Mouse (Mus musculus) ovary, postnatal 36 days (tissue): ENCODE data around the gene Cd19.
A peak's percentile ranks its signal among the peaks of the same experiment; 100 is the strongest.

Experiments used
- DNase-seq: peaks from one replicate; pipeline ENCODE4 v3.0.0; 2022; ENCODE audit warnings: low spot score, mixed read lengths

Gene Cd19

DNA sequence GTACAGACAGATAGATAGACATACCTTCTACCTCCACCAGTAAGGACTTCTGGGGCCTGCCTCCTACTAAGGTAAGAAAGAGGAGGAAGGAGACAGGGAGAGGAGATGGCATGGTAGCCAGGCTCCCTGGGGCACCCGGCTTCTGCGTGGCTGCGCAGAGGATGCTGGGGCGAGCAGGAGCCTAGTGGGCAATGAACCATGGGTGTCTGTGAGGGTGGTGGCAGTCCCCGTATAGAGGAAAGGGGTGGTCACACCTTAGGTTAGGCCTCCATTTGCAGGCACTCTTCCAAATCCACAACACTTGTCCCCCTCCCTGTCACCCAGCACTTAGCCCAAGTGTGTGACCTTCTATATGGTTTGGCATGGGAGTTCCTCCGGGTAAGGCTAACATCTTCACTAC, at the start of gene Cd19:
Cd19 (minus strand) TSS at position 165 of the 400 bp plus-strand sequence.
- no peak for DNase-seq

DNA sequence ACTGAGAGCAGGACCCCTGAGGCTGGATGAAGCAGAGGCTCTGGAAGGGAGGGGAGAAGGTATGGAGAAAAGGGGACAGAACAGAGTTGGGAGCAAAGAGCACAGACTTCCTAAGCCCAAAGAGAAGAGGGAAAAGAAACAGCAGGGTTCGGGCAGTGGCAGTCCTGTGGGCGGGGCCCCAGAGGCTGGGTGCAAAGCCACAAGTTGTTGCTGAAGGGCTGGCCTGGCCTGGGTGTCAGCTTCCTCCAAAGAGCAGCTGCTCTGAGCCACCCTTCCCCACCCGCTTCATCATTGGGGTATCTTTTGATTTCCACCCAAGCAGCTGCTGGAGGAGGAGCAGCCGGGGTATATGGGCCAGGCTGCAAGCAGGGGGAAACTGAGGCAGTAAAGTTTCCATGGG, 49.4 kb upstream of the Cd19 start:
- DNase-seq, result no peak

DNA sequence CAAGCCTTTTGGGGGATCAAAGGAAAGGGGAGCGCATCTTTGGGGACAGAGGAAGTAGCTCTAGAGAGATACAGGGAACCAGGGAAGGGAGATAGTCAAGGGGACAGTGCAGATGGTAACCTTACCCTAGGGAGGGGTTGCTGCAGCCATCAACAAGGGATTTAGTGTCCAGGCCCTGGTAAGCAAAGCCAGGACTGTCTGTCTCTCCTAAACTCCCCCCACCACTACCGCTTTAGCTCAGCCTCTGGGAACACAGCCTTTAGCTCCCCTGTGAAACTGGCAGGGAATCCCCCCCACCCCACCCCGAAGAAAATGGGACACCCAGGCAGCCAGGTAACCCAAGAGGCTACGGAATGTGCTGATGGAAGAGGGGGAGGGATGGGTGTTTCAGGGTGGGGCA, 48.9 kb upstream of the Cd19 start:
- no peak for DNase-seq

DNA sequence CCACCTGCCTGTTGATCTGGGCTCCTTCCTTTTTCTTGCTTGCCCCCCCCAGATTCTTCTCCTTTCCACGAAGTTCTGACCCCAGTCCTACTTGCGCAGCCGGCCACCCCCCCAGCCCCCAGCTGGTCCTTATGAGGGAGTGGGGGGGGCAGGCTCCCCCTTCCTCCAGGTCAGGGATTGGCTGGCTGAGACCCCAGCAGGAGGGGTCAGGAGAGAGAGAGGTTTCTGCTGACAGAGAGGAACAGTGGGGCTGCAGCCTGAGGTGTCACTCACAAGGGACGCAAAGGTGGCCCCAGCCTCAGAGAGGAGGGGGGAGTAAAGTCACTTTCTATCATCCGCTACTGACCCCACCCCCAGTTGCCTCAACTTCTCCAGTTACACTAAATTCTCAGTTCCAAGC, 48.3 kb upstream of the Cd19 start, which contains the start of gene Atp2a1:
Atp2a1 (minus strand) TSS at position 105 of the 400 bp plus-strand sequence.
- no peak for DNase-seq

DNA sequence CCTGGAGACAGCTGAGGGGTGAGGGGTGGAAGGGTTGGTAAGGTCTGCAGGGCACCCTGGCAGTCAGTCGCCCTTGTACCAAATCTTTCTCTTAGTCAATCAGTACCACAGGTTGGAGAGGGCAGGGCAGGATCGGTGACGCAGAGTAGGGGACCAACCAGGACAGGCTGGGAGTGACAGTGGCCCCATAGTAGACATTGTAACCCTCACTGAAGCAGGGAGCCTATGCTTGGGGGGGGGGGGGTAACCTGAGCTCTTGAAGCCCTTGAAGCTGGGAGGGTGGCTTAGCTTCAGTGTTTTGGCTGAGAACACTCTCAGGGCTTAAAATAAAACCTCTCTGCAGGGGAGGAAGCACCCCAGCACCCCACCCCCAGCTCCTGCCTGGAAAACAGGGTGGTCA, 46.9 kb upstream of the Cd19 start:
- no peak for DNase-seq

DNA sequence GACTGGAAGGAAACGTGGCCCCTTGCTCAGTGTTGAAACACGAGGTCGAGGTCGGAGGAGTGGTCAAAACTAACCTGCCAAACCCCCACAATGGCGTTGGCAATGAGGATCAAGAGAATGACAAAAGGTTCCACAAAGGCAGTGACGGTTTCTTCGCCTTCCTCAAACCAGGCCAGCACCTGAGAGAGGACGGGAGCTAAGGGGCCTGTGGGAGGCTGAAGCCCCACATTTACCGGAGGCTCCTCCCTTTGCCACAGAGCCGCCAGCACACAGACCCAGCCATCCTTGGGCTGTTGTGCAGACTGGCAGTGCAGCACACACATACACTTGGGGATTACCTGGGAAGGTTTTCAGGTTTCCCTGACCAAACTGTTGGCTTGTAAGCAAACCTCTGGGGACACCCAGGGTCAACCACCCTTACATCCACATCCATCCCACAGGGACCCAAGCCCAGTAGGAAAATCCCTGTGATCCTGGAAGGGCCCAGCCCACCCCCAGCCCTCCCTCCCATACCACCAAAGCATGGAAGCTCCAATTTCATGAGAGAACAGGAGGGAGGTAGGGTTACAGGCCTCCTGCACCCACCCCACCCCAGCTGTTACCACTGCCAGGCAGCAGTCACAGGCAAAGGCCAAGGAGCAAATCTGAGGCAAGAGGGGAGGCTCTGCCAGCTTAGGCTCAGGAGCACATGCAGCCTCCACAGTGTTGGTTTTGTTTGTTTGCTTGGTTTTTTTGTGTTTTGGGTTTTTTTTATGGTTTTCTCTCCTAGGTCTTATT, 46.1 kb upstream of the Cd19 start:
- DNase-seq, result no peak

DNA sequence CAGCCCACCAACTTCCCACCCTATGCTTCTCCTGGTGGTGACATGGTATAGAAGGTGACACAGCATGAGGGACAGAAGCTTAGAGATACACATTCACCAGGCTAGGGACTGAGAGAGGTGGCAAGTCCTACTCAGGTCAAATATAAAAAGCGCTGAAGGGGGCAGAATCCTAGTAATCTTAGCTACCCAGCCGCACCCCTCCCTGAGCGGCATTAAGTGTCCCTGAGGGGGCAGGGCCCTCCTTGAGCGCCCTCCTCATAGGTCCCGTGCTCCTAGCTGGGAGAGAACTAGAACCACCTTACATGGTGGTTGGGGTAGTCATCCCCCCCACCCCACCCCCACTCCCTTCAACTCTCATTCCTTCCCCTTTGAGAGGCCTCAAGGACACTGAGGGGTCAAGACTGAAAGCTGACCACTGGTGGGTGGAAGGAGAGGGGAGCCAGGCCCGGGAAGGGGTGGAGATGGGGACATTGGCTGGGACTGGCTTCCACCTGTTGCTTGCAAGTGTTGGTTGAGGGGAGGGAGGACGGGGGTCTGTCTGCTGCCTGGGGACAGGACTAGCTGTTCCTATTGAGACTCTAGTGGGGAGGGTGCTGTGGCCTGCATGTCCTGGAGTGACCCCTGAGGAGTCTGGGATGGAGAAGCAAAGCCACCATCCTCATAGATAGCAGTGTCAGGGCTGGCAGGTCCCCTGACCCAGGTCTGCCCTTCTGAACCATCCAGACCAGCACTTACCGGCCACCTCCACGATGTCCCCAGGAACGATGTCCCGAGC, 44.3 kb upstream of the Cd19 start:
- no peak for DNase-seq

DNA sequence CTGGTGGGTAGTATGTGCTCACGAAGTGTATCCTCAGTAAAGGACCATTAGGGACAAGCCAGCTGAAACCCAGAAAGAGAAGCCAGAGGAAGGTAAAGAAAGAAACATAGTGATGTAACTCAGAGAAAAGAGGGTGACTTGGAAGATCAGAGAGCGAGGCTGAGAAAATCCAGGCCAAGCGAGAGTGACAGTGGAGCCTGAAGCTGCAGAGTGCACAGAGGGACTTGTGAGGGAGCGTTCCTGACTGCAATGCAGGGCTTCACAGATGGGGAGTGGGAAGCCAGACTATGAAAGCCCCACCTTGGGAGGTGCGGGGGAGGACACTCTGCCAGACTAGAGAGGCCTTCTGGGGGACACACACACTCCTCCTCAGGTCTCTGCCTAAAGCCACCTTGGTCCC, 43.5 kb upstream of the Cd19 start:
- no peak for DNase-seq

DNA sequence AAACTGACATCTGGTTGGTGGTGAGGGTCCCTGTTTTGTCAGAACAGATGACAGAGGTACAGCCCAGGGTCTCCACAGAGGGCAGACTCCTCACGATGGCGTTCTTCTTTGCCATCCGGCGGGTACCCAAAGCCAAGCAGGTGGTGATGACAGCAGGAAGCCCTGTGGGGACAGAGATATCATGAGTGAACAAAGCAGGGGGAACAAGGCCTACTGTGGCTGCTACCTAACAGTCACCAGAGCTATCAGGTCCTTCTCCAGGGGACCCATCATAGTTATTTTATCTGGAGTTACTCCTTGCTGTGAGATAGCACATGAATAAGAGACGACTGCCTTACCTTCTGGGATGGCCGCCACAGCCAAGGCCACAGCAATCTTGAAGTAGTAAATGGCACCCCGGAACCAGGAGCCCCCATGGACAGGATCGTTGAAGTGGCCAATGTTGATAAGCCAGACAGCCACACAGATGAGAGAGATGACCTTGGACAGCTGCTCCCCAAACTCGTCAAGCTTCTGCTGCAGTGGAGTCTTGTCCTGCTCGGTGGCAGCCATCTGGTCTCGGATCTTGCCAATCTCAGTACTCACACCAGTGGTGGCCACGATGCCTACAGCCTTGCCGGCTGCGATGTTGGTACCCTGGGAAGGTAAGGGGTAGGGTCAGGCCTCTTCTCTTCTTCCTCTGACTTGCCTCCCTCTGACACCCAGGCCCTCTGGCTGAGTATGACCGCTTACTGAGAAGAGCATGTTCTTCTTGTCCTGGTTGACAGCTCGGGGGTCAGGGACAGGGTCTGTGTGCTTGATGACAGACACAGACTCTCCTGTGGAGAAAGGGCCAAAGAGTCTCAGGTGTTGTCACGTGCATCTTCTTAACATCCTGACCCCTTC, 41.9 kb upstream of the Cd19 start:
- no peak for DNase-seq

DNA sequence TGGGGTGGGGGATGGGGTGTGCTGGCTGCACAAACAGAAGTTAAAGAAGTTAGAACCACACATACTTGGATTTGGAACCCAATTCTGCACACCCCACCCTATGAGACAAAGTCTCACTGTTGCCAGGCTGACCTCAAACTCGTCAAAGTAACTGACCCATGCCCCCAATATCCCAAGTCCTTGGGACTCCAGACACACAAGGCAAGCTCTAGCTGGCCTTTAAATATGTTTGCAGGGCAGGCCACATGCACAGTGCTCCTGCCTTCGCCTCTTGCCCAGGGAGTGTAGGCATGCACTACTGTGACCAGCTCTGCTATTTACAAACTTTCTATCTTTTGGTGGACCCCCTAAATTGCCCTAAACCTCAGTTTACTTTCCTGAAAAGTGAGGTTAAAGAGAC, 40.6 kb upstream of the Cd19 start:
- DNase-seq, result no peak

DNA sequence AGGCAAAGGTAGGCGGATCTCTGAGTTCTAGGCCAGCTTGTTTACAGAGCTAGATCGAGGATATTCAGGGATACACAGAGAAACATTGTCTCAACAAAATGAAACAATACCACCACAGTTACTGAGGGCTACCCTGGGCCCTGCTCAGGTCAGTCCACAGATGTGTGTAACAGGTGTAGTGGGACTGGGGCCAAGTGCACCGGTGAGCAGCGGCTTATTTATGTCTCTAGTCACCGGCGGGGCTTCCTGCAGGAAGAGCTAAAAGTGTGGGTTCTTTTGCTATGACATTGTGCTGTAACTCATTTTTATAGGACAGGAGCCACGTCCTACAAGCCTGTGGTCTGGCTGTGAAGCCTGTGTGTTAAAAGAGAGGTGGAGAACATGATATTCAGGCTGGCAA, 39.2 kb upstream of the Cd19 start:
- no peak for DNase-seq

DNA sequence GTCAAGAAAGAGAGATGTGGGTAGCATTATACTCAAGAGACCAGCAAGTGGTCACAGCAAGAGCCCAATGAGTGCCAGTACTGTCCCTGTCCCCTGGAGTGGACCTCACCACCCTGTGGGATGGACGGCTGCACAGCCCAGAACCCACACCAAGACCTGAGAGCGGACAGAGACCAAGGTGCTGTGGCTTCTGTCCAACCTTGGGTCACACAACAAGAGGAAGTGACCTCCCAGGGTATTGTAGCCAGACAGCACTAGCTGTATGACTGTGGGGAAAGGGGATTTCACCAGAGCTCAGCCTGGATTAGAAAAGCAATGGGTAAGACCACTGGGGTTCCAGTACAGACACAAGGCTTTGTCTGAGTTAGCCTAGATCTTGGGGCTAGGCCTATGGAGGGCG, 37.6 kb upstream of the Cd19 start:
- no peak for DNase-seq

DNA sequence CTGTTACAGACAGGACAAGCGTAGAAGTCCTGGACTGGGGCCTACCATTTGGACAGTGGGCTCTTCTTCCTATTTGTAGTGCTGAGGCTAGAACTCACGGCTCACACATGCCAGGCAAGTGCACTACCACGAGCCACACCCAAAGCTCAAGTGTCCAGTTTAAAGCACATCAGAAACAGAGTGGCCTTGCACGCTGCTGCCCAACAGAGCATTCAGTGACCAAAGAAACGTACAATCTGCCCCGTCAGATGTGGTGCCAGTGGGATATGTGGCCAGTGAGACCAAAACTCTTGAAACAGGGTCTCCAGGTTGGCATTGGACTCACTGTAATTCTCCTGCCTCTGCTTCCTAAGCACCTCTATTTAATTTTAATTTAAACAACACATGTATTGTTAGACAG, 36.0 kb upstream of the Cd19 start:
- no peak for DNase-seq

DNA sequence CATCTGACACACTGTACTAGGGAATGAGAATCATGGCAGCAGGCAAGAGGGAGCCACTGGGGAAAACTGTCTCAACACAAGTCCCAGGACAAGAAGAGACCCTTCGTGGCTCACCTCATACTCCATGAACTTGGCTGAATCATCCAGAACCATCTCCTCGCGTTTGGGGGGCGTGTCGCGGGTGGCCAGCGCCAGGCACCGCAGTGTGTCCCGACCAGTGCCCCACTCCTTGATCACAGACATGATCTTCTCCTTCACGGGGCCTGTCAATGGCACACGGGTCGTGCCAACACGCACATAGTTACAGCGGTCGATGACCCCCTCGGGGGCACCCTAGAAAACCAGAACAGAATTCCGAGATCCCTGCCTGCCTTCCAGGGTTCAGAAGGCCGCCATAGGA, 35.3 kb upstream of the Cd19 start:
- no peak for DNase-seq

DNA sequence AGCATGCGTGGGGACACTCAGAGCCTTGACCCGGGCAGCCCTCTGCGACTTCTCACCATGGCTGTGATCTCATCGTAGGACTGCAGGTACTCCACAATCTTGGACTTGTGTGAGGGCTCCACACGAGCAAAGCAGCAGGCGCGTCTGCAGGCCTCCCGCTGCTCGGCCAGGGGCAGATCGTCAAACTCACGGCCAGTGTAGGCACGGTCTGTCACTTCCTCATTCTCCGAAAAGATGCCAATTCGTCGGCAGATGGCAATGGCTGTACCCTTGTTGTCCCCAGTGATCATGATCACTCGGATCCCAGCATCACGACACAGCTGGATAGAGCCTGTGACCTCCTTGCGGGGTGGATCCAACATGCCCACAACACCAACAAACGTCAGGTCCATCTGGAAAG, 33.8 kb upstream of the Cd19 start:
- DNase-seq, result no peak

DNA sequence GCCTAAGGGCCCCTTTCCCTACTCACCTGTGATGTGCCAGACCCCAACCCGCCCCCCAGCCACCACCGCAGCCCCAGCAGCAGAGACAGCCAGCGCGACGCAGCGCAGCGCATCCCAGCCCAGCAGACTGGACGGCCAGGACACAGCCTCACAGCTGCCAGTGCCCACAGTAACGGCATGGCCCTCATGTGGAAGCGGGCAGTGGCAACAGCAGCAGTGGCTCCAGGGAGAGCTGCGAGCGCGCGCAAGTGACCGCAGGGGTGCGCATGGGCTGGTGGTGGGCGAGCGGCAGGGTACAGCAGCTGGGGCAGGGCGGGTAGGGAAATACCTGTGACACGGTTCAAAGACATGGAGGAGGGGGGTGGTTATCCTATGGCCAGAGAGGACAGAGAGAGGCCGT, 31.5 kb upstream of the Cd19 start:
- no peak for DNase-seq

DNA sequence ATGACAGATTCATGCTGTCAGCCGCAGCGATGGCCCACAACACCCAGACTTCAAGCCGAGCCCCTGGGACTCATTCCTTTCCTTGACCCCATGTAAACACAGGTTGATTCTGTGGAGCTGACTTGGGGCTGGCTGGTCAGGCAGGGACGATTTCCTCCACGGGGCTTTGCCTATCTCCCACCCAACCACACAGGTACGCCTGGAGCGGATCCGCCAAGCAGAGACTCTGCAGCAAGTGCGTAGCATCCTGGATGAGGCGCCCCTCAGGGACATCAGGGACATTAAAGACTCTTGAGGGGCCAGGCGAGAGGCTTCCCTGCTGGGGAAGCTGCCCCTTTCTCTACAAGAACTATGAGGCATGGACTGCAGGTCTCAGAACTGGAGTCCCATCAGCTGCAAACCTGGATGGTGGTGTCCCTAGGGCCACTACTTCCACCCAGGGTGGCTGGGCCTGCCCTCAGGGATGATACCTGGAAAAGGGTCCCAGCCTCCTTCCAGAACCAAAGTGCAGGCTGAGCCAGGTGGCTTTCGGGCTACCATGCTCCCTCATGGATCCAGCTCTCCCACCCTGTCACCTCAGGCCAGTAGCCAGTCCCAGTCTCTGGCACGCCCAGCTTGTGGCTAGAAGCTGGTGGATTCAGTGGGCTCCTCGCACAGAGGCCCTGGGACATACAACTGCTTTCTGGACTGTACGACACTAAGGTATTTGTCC, 30.6 kb upstream of the Cd19 start:
- DNase-seq, result no peak

DNA sequence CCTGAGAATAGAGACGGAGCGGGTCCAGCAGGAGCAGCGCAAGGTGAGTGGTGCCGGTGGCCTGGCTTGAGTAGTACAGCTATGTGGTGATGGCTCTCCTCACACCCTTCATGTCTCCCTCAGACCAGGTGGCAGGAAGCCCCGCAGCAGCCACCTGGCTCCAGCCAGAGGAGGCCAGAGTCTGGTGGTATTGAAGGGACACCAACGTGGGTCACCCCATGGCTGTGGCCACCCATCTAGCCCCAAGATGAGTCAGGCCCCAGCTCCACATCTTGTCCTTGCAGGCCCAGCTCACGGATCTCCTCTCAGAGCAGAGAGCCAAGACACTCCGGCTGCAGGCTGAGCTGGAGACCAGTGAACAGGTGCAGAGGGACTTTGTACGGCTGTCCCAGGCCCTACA, 29.8 kb upstream of the Cd19 start:
- DNase-seq, result no peak

DNA sequence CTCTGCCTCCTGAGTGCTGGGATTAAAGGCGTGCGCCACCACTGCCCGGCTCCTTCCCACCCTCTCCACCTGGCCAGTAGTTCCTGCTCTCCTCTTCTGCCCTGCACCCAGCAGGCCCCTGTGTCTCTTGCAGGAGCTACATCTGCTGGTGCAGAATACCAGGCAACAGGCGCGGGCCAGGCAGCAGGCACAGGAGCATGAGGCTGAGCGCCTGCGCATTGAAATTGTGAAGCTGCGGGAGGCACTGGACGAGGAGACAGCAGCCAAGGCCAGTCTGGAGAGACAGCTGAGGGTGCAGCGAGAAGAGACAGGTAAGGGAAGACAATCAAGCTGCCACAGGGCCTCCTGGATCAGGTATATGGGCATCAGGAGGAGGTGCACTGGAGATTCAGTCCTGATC, 29.3 kb upstream of the Cd19 start:
- no peak for DNase-seq

DNA sequence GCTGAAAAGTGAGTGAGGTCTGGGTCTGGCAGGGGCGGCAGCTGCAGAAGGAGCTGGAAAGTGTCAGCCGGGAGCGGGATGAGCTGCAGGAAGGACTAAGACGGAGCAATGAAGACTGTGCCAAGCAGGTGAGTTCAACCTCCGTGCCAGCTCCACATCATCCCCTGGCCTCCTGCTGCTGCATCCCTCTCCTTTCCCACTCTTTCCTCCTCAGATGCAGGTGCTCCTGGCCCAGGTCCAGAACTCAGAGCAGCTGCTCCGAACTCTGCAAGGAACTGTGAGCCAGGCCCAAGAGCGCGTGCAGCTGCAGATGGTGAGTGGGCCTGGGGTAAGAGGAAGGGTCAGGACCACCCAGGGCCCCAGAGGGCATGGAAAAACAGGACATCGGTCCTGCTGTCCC, 25.4 kb upstream of the Cd19 start:
- no peak for DNase-seq

DNA sequence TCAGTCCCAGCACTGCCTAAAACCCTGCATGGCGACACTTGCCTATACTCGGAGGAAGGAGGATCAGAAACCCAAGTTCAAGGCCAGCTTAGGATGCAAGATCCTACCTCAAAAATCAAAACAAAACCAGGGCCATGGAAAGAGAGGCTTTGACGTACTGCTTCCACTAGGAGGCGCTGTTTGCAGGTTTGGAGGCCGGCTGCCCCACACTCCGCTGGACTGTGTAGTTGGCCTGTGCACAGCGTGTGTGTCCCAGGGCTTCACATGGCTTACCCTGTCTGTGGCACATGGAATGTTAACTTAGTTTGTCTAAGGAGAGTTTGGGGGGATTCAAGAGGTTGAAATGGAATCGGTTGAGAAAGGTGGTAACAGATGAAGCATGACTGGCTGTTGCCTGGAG, 22.2 kb upstream of the Cd19 start:
- DNase-seq, result peak; percentile 61

DNA sequence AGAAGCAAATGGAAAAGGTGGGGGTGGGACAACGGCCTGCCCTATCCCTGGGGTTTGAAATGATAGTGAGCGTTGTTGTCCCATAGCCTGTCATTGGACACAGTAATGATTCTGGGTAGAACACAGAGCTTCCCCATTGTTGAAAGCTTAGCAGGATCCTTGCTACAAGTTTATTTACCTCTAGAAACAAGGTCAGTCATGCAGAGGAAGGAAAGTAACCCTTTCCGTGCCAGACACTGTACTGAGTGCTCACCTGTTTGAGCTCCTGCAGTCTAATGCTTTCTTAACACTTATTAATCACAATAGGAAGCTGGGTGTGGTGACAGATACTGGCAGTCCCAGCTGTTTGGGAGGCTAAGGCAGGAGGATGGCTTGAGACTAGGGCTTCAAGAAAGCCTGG, 21.1 kb upstream of the Cd19 start:
- DNase-seq, result no peak
